Mouse (Mus musculus) layer of hippocampus, adult 8-10 months (tissue): Measurements from ENCODE around the gene Ryr1. TPM values are rescaled to one million over a fixed set of nuclear protein-coding genes. Genes with fewer than 3 reads are reported as not detected.
A peak's percentile ranks its signal among the peaks of the same experiment; 100 is the strongest.

Source experiments
- DNase-seq, 2 experiments: peaks; one replicate each; pipeline ENCODE4 v3.0.0; 2022; ENCODE audit warnings: low spot score in 2 of 2
- total RNA-seq, 4 experiments: library from RNA; stranded (reverse); gene quantifications; 2 replicates each; pipeline ENCODE4 v1.2.4; 2022

Ryr1 gene
- total RNA-seq = 10 to 100 TPM; 12.6 to 18.1 (median 15.2) TPM

GRCm38 (mm10) chr7:29124970-29125369, at the start of gene Ryr1:
Ryr1 (minus strand) TSS chr7:29125179.
- no peak for DNase-seq

DNA sequence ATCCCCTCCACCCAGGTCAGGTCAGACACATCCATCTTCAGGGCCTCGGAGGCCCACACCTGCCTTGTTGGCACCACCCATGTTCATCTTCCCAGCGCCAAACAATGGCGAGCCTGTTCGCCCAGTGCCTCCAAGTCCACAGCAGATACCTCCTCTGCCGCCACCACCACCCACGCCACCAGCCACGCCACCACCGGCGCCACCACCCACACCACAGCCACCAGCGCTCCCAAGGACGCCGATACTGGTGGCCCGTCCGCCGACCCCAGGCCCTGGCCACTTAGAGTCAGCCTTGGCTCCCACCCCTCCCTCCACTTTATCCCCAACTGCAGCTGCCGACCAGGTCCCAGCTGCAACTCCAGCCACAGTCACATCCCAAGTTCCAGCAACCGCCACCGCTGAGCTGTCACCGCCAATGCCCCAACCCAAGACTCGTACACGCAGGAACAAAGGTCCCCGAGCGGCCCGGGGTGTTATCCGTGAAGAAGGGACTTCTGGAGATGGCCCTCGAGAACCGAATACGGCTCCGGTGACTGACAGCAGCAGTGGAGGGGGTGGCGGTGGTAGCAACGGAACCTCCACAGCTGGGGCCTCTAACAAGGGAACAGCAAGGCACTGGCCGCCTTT, 47.5 kb upstream of the Ryr1 start:
- no peak for DNase-seq

- DNase-seq = no peak
Observed at GRCm38 (mm10) chr7:29171562-29172097, 46.7 kb upstream of the Ryr1 start.

- DNase-seq = no peak
Observed at GRCm38 (mm10) chr7:29170755-29171561, 46.0 kb upstream of the Ryr1 start.

DNA sequence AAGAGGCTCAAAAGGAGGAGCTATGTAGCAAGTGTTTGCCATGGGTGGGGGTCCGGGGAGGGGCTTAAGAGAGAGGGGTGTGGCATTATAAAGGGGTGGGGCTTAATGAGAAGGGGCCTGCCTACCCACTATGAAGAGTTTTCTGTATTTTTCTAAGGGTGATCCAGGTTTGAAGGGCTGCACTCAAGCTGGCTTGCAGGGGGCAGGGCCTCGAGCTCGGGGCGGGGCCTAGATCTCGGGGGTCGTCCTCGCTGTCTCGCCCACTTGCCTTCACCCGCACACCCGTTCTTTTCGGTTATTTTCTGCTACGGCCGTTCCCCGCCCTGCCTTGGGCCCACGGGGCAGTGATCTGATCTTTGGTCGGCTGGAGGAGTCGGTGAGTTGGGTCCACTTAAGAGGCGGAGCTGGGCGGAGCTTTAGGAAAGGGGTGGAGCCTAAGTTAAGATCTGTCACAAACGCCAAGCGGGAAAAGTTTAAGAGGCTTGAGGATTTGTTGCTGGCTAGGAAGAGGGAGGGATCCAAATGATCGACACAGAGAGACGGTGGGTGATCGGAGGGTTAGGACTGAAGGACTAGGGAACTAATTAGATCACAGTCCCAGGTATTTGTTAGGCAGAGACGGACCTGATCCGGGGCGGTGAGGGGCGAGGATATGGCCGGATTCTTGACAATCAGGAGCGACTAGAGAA, 45.2 kb upstream of the Ryr1 start, which contains the start of the genes Ggn and Spred3:
Gene Ggn (plus strand): TSS at position 145 of the 689 bp plus-strand sequence.
Gene Spred3 (minus strand): TSS at position 346 of the 689 bp plus-strand sequence.
- DNase-seq = no peak

DNA sequence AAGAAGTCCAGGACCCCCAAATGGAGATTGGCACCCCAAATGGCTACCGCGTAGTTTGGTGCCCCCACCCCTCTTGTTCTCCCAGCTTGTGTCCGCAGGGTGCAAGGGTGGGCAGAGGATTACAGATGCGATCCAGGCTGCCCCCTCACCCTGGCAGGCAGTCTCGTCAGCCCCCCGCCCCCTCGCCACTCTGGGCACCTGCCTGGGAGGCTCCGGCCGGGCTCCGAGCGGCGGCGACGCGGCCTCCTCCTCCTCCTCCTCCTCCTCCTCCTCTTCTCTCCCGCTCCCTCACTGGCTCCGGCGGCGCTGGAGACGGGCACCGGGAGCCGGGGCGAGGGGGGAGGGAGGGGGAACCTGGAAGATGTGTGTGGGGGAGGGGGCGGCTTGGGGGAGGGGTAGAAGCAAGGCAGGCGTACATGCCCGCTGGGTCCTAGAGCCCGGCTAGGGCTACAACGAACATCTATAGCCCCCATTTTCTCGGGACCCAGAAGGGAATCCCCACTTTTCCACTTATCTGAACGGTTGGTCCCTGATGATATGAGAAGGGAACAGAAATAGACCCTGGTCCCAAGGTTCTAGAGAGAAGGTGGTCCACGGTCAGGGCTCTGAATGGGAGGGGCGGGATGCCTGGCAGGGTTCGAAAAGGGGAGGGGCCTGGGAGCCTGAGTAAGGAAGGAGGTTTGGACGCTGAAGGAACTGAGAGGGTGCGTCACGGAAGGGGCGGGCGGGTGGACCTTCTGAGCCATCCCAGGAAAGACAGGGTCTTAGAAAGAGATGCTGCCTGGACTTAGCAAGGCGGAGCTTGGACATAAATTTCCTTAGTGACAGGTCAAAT, 44.5 kb upstream of the Ryr1 start:
- DNase-seq = peak; percentile 76

DNA sequence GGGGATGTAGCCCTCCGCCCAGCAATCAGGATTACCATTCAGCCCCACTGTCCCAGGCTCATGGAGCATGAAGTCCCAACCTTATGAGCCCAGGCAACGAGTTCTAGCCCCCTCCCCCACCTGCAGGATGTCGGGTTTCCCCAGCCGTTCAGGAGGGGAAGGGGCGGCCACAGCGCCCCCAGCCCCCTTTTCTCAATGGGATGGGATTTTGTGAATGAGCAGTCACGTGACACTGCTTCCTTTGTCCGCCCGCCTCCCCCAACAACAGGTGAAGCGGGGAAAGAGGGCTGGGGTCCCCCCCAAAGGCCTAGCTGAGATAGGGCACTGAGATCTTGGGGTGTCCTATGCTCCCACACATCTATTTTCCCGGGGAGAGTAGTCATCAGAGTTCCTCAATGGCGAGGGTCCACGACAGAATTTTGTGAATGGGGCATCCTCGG, 43.8 kb upstream of the Ryr1 start:
- no peak for DNase-seq

DNA sequence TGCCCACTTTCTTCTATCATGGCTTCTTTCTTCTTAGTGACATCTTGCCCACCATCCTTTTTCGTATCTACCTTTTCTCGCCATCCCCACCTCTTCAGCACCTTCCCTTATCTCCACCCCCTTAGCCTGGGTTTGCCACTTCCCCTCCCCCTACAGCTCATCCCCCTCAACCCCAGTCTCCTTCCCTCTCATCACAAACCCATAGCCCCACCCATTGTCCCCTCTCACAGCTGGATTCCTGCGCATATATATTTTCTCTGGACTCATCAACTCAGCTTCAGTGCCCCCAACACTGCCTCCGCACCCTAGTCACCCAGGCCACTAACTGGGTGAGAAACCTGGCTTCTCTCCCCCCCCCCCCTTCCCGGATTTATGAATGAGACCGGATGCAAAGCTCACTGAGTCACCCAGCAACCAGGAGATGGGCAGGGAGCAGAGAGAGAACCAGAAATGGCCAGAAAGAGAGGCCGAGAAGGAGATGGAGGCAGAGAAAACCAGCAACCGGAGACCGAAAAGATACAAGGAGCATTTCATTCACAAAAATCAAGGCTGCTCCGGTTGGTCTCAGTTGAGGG, 43.2 kb upstream of the Ryr1 start:
- no peak for DNase-seq

DNA sequence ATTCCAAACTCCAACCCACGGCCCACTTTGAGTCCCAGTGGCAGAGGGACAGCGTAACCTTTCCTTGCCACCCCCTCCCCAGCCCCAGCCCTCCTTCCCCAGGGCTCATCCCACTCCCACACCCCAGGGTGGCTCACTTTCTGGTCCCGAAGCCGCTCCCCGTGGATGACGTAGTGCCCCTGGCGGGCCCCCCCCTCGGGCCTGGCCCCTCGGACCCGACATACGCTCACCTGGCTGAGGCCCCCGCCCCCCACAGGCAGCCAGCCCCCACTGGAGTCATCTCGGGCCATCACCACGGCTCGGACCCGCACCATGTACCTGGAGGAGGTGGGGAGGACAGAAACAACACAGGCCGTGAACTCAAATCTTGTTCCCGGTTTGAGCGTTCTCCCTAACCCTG, 42.7 kb upstream of the Ryr1 start:
- DNase-seq = no peak

DNA sequence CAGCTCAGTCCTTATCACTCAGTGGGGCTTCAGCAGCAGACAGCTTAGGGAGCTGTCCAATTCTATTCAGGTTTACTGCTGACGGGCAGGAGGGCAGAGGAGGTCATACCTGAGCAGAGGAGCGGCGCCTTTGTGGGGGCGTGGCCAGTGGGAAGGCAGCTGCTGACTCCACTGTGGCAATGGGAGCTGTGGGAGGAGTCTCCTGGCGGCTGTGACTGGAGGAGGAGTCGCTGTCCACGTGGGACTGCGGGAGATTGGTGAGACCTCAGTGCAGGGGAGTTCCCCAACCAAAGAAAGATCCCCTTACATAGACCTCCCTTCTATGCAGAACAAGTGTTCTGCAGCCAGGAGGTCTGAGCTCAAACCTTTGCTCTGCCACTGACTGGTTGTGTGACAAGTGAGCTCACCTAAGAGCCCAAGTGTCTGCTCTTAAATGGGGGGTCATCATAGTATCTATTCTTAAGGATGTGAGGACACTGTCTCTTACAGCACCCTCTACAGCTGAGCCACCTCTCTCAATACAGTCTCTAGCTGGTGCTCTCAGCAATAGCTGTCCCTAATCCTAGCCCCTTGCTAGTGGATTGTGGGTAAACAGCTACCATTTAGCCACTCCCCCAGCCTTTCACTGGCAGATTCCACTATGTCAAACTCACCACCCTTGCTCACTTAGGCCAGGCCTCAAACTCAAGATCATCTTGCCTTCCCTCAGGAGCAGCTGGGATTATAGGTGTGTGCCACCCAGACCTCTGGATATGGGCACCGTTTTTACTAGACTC, 38.0 kb upstream of the Ryr1 start:
- DNase-seq = no peak

GRCm38 (mm10) chr7:29162294-29162693, 37.3 kb upstream of the Ryr1 start:
- DNase-seq = no peak

DNA sequence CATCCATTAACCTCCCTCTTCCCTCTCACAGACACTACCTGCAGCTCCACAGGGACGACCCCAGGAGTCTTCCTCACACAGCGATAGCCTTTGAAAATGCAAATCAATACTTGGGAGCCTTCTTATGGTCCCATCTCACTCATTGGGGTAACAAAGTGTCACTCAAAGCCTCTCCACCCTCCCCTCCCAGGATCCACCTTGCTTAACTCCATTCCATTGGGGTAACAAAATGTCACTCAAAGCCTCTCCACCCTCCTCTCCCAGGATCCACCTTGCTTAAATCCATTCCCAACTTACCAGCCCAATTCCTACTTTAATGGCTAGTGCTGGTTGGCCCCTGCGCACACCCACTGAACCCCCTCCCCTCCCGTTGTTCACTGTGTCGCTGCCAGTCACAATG, 33.3 kb upstream of the Ryr1 start:
- no peak for DNase-seq

- DNase-seq = peak; percentile 80 to 82
Observed at GRCm38 (mm10) chr7:29155838-29156782, 31.1 kb upstream of the Ryr1 start, which contains the start of gene Fam98c. Fam98c (minus strand) TSS chr7:29156234.

- peak; percentile 78 to 86 for DNase-seq
Observed at GRCm38 (mm10) chr7:29155196-29155837, 30.3 kb upstream of the Ryr1 start.

GRCm38 (mm10) chr7:29154018-29154720, 29.2 kb upstream of the Ryr1 start:
- no peak for DNase-seq

- DNase-seq = no peak
Observed at GRCm38 (mm10) chr7:29151486-29151885, 26.5 kb upstream of the Ryr1 start.

GRCm38 (mm10) chr7:29148771-29149170, 23.8 kb upstream of the Ryr1 start:
- no peak for DNase-seq
